Mouse (Mus musculus) liver, adult 2 months (tissue): ENCODE data around the gene Nucks1. TPM values are rescaled to one million over a fixed set of nuclear protein-coding genes. Genes with fewer than 3 reads are reported as not detected.

Source experiments
- DNase-seq: peaks from one replicate; pipeline ENCODE4 v3.0.0-alpha.2; 2011; ENCODE audit warnings: low read depth, low spot score; ENCODE audit errors: extremely low read depth
- H3K27ac ChIP-seq: fragments of 200-500 bp; replicated peaks from 2 replicates; pipeline ENCODE4 v1.5.1; 2012; ENCODE audit warnings: low read depth, mild to moderate bottlenecking, control low read depth, inconsistent platforms, low read length; ENCODE audit not compliant: insufficient read depth
- H3K27me3 ChIP-seq: fragments of 200-500 bp; 2 replicates; pipeline ENCODE4 v1.6.1; 2012; ENCODE audit warnings: mild to moderate bottlenecking, moderate library complexity, low read length, inconsistent platforms; ENCODE audit not compliant: control insufficient read depth, insufficient read depth
- H3K36me3 ChIP-seq: fragments of 200-500 bp; 2 replicates; pipeline ENCODE4 v1.6.1; 2012; ENCODE audit warnings: low read length, inconsistent platforms; ENCODE audit not compliant: control insufficient read depth, insufficient read depth
- H3K4me1 ChIP-seq: fragments of 200-500 bp; 2 replicates; pipeline ENCODE4 v1.6.1; 2011; ENCODE audit warnings: low read length; ENCODE audit not compliant: control insufficient read depth, insufficient read depth
- H3K4me3 ChIP-seq: fragments of 200-500 bp; 2 replicates; pipeline ENCODE4 v1.5.1; 2011; ENCODE audit warnings: low read depth, mild to moderate bottlenecking, control low read depth, low read length, moderate library complexity; ENCODE audit not compliant: insufficient read depth
- H3K79me2 ChIP-seq: fragments of 200-500 bp; 2 replicates; pipeline ENCODE4 v1.6.1; 2012; ENCODE audit warnings: inconsistent platforms, mild to moderate bottlenecking, low read length, moderate library complexity; ENCODE audit not compliant: control insufficient read depth, insufficient read depth
- H3K9ac ChIP-seq: fragments of 200-500 bp; 2 replicates; pipeline ENCODE4 v1.6.1; 2012; ENCODE audit warnings: low read depth, mild to moderate bottlenecking, control low read depth, inconsistent platforms, low read length
- CTCF ChIP-seq: fragments of 200-500 bp; IDR thresholded peaks from 2 replicates; pipeline ENCODE4 v1.5.1; 2011; ENCODE audit warnings: low read depth, low read length, control low read depth
- POLR2A ChIP-seq: fragments of 200-500 bp; IDR thresholded peaks from 2 replicates; pipeline ENCODE4 v1.6.1; 2011; ENCODE audit warnings: low read length, control low read depth; ENCODE audit not compliant: insufficient read depth; ENCODE audit errors: extremely low read depth
- WGBS: fragments of 180-500 bp; shearing (Covaris S2); methylation state at CpG from one replicate; pipeline ENCODE4 v1.1.7; 2018; 5-methylcytosine and 5-hydroxymethylcytosine counted together
- polyA plus RNA-seq: library from polyadenylated mRNA; depleted of rRNA; stranded (reverse); fragments of >200 nt; gene quantifications from 2 replicates; pipeline ENCODE4 v1.2.3, GENCODE M21; 2012
- total RNA-seq: library from RNA; depleted of rRNA; stranded (reverse); fragments of >200 nt; gene quantifications from 2 replicates; pipeline ENCODE4 v1.2.3, GENCODE M21; 2014

Nucks1 gene
- total and polyA plus RNA-seq, 2 experiments = 5.1 to 52.5 TPM

DNA sequence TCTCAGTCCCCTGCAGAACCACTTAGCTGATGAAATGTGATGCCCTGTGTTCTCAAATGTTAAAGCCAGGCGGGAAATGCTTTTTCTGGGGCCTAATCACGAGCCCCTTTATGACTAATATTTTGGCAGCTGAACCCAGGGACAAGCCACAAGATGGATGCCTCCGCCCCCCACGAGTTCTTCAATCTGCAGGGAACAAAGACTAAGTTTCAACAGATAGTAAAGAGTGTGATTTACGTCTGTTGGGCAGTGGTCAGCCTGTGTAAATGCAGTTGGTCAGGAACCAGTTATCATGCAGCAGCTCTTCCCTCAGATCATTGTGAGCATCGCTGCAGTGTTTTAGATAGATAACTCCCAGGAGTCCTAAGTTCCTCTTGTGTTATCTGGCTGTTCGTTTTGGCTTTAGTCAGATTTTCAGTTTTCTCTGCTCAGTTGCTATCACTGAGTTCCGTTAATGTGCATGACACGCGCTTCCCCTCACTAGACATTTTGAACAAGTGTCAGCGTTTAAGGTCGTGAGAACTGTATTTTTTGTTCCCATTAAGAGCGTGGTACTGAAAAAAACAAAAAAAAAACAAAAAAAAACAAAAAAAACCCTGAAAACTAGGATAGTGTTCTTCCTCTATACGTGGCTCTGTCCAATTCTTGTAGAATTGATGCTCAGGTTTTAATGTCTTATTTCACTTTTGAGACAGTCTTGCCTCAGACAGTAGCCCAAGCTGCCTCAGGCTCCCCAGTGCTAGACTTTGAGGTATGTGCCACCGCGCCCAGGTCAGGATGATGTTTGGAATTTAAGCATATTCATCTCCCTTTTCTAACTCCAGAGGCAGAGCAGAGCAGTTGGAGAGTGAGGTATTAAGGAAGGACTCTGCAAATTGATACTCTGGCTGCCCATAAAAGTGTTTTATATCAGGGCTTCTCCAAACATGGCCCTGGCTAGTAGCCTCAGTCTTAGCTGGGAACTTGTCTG lies 32.6 kb downstream of the Nucks1 start:
- no peaks in the 10 kb centered on the region for H3K27me3 ChIP-seq
- no peak overlapping the region for H3K9ac ChIP-seq
- no peaks in the 10 kb centered on the region for H3K36me3 ChIP-seq
- H3K4me3 ChIP-seq = no peak overlapping the region
- 64% methylated on average over 16 of the region's 16 CpGs for WGBS
- no peak overlapping the region for H3K27ac ChIP-seq
- no peaks in the 10 kb centered on the region for H3K79me2 ChIP-seq
- no peak for TF ChIP-seq POLR2A
- no peak for TF ChIP-seq CTCF
- H3K4me1 ChIP-seq = peaks cover 18% of the 10 kb centered on the region
- no peak for DNase-seq

DNA sequence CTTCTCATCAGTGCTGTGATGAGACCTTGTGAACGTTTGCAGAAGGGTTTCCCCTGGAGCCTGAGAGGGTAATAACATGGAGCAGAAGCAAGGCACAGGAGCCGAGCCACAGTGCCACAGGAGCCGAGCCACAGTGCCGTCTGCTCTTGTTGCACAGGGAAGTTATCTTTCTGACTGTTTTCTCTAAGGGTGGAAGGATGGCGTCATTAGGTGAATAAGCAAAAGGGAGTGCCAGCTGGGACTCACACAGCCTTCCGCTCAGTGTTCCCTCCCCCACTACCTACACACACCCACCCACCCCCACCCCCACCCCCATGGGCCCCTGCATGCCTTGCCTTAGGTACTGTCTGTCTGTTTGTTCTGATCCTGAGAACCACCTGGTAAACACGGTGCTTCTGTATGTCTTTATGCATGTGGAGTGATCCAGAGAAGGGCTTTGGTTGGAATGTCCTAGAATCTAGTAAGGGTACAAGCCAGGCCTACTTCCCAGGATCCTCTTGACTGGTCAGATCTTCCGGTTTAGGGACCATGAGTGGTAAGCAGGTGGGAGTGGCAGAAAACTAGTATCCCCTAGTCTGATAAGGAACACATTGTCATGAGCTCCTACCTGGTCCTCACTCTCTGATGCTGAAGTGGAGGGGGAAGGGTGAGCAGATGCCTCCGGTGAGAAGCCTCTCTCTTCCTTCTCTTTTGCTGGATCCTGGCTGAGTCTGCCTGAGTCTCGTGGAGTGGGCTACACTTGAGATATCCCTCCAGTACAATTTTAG lies 35.5 kb downstream of the Nucks1 start:
- Histone ChIP-seq H3K9ac (no peak overlapping the region), H3K27ac (no peak overlapping the region)

GRCm38 (mm10) chr1:131946462-131947215 lies 36.3 kb downstream of the Nucks1 start:
- no peaks in the 10 kb centered on the region for H3K36me3 ChIP-seq
- no peak overlapping the region for H3K27ac ChIP-seq
- no peaks in the 10 kb centered on the region for H3K27me3 ChIP-seq
- H3K79me2 ChIP-seq = no peaks in the 10 kb centered on the region
- no peak for TF ChIP-seq CTCF
- TF ChIP-seq POLR2A = no peak
- H3K9ac ChIP-seq = no peak overlapping the region
- WGBS = 88% methylated on average over 11 of the region's 11 CpGs
- DNase-seq = no peak
- no peak overlapping the region for H3K4me3 ChIP-seq
- peaks cover 5% of the 10 kb centered on the region for H3K4me1 ChIP-seq

More for the DNA sequence above, 35.5 kb downstream of the Nucks1 start:
- no peaks in the 10 kb centered on the region for H3K36me3 ChIP-seq
- H3K4me3 ChIP-seq = no peak overlapping the region
- WGBS = 63% methylated on average over 10 of the region's 10 CpGs
- TF ChIP-seq POLR2A (no peak), CTCF (no peak)
- peaks cover 11% of the 10 kb centered on the region for H3K4me1 ChIP-seq
- no peak for DNase-seq
- no peaks in the 10 kb centered on the region for H3K27me3 ChIP-seq
- H3K79me2 ChIP-seq = no peaks in the 10 kb centered on the region

DNA sequence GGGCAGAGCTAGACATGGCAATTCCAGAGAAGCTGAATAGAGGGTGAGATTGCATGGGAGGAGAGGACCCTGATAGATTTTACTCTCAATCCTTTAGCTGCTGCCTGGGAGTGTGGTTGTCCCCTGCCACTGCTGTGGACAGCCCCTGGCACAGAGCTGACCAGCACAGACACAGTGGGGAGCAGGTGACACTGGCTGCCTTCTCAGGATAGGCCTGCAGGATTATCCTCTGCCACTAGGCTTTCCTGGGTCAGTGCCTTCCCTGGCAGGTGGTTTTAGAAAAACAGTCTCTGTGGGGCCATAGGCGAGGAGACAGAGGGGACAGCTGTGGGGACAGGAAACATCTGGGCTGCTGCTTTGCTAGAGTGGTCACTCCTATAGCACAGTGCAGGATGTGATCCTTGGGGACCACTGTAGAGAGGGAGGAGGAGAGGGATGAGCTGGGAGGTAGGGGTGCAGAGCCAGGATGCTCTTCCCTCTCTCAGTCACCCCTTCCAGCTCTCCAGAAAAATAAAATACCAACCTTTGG lies 37.7 kb downstream of the Nucks1 start:
- Histone ChIP-seq H3K9ac (no peak overlapping the region), H3K36me3 (no peaks in the 10 kb centered on the region), H3K4me1 (peaks cover 4% of the 10 kb centered on the region), H3K27ac (no peak overlapping the region), H3K27me3 (no peaks in the 10 kb centered on the region), H3K79me2 (no peaks in the 10 kb centered on the region), H3K4me3 (no peak overlapping the region)
- 77% methylated on average over 1 of the region's 1 CpGs for WGBS
- no peak for DNase-seq
- TF ChIP-seq POLR2A (no peak), CTCF (no peak)

DNA sequence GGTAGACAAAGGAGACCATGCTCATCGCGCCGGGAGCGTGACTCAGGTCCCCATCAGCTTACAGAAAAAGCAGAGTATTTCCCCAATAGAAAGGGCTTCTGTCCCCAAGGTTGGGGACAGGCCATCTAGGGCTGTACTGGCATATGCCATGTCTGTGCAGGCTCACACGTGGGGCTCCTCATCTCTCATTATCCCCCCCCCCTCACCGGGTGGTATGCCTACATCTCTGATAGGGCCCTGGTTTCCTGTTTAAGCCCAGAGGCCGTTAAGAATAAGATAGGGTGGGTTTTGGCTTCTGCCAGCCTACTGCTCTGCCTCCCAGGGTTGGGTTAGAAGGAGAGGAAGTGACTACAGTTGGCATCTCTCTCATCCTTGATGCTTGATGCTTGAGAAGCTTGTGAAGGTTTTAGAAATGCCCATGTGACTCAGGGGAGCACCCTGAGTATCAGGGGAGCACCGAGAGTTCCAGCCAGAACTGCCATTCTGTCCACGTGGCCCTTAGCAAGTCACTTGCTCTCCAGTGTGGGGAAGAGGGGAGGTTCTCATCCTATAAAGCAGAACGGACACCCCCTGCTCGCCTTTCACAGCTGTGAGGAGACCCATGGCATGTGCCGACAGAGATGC lies 44.0 kb downstream of the Nucks1 start:
- Histone ChIP-seq H3K27me3 (no peaks in the 10 kb centered on the region), H3K79me2 (no peaks in the 10 kb centered on the region), H3K4me1 (peaks cover 5% of the 10 kb centered on the region), H3K9ac (no peak overlapping the region), H3K27ac (no peak overlapping the region), H3K36me3 (no peaks in the 10 kb centered on the region), H3K4me3 (no peak overlapping the region)
- TF ChIP-seq POLR2A (no peak), CTCF (no peak)
- DNase-seq = no peak
- 83% methylated on average over 12 of the region's 12 CpGs for WGBS
